Mouse (Mus musculus): ENCODE results near the gene Slc38a4. TPM values are rescaled to one million over a fixed set of nuclear protein-coding genes. Genes with fewer than 3 reads are reported as not detected.

The Slc38a4 gene
- total and polyA plus RNA-seq, 3 experiments, result under 0.01 TPM; not detected in 2

GRCm38 (mm10) chr15:97004525-97004867 is 51.3 kb downstream of the Slc38a4 start:
- Histone ChIP-seq H3K36me3 (replicated peaks) (no peaks in the 10 kb centered on the region), H3K4me1 (ENCODE audit: insufficient read depth, low read depth, low read length) (no peaks in the 10 kb centered on the region), H3K27me3 (ENCODE audit: insufficient read depth, low read length) (no peaks in the 10 kb centered on the region), H3K4me3 (ENCODE audit: low read depth, low read length) (no peak overlapping the region), H3K9me3 (replicated peaks) (peaks cover 62% of the 10 kb centered on the region)
- DNase-seq (ENCODE audit: low spot score) (no peak), ATAC-seq (ENCODE audit: extremely low read depth, insufficient number of reproducible peaks, low FRiP score, poor library complexity, severe bottlenecking) (no peak)
- TF ChIP-seq GATA2 (IDR thresholded peaks at IDR 0.05; ENCODE audit: borderline replicate concordance, low read depth, low read length) (no peak), CTCF (IDR thresholded peaks at IDR 0.05; ENCODE audit: low read depth, low read length) (no peak)

DNA sequence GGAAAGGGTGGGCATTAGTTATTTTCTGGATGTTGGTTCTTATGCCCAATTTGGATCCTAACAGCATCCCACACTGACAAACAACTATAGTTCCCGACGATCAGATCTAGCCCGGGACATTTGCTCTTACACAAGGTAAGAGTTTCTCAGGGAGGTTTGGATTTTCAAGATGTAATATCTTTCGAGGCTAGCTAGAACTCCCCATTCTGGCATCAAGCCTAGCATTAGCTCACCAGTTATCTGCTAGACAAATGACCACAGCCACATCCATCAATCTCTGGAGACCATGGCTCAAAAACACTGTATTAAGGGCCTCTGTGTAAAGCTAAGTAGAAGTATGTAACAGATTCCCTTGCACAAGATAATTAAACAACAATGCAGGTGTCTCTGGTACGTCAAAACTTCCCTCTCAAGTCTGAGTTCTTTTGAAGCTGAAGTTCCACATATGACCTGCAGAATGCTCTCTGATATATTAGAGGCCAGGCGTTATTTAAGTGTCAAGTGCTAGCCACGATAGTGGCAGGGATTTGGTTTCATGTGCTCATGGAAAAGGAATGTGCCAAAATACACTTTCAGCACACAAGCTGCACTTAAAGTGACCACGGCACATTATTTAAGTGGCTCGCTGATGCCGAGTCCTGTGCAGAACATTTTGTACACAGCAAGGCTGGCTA is 51.8 kb downstream of the Slc38a4 start:
- no peaks in the 10 kb centered on the region for H3K4me1 ChIP-seq (ENCODE audit: insufficient read depth, low read depth, low read length)
- no peaks in the 10 kb centered on the region for H3K27me3 ChIP-seq (ENCODE audit: insufficient read depth, low read length)
- ATAC-seq (ENCODE audit: extremely low read depth, insufficient number of reproducible peaks, low FRiP score, poor library complexity, severe bottlenecking) (no peak), DNase-seq (ENCODE audit: low spot score) (no peak)
- TF ChIP-seq CTCF (IDR thresholded peaks at IDR 0.05; ENCODE audit: low read depth, low read length) (no peak), GATA1 (IDR thresholded peaks at IDR 0.05; ENCODE audit: borderline replicate concordance, low read length) (no peak), GATA2 (IDR thresholded peaks at IDR 0.05; ENCODE audit: borderline replicate concordance, low read depth, low read length) (no peak), POLR2AphosphoS5 (IDR thresholded peaks at IDR 0.05; ENCODE audit: insufficient replicate concordance, low read depth, low read length) (no peak), TAL1 (conservative IDR thresholded peaks at IDR 0.05; ENCODE audit: low read depth, low read length) (no peak)
- no peaks in the 10 kb centered on the region for H3K36me3 ChIP-seq (replicated peaks)
- peaks cover 62% of the 10 kb centered on the region for H3K9me3 ChIP-seq (replicated peaks)
- no peak overlapping the region for H3K4me3 ChIP-seq (ENCODE audit: low read depth, low read length)

GRCm38 (mm10) chr15:97003186-97003585 is 52.6 kb downstream of the Slc38a4 start:
- DNase-seq (ENCODE audit: low spot score) (no peak), ATAC-seq (ENCODE audit: extremely low read depth, insufficient number of reproducible peaks, low FRiP score, poor library complexity, severe bottlenecking) (no peak)
- H3K36me3 ChIP-seq (replicated peaks), result no peaks in the 10 kb centered on the region
- H3K4me1 ChIP-seq (ENCODE audit: insufficient read depth, low read depth, low read length), result no peaks in the 10 kb centered on the region
- no peaks in the 10 kb centered on the region for H3K27me3 ChIP-seq (ENCODE audit: insufficient read depth, low read length)
- TF ChIP-seq POLR2AphosphoS5 (IDR thresholded peaks at IDR 0.05; ENCODE audit: insufficient replicate concordance, low read depth, low read length), result no peak
- TF ChIP-seq TAL1 (conservative IDR thresholded peaks at IDR 0.05; ENCODE audit: low read depth, low read length), result no peak
- no peak for TF ChIP-seq CTCF (IDR thresholded peaks at IDR 0.05; ENCODE audit: low read depth, low read length)
- no peak for TF ChIP-seq GATA2 (IDR thresholded peaks at IDR 0.05; ENCODE audit: borderline replicate concordance, low read depth, low read length)
- no peak for TF ChIP-seq GATA1 (IDR thresholded peaks at IDR 0.05; ENCODE audit: borderline replicate concordance, low read length)
- H3K4me3 ChIP-seq (ENCODE audit: low read depth, low read length), result no peak overlapping the region
- peaks cover 57% of the 10 kb centered on the region for H3K9me3 ChIP-seq (replicated peaks)

DNA sequence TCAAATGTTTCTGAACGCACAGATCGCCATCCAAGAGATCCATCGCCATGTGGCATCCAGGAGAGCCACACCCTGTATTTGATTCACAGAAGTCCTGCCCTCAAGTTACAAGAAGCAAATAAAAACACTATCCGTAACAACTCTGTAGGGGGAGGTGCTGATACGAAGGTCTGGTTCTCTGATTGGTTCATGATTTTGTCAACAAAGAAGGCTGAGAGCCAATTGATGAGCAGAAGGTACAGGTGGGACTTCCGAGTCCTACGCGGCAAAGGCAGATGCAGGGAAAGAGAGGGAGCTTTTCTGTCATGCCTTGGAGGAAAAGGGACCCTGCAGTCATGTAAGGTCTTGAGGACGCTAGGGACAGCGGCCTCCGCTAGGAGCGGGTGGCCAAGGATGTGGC is 53.0 kb downstream of the Slc38a4 start:
- ATAC-seq (ENCODE audit: extremely low read depth, insufficient number of reproducible peaks, low FRiP score, poor library complexity, severe bottlenecking), result no peak
- no peaks in the 10 kb centered on the region for H3K4me1 ChIP-seq (ENCODE audit: insufficient read depth, low read depth, low read length)
- H3K9me3 ChIP-seq (replicated peaks), result peaks cover 53% of the 10 kb centered on the region
- no peak for DNase-seq (ENCODE audit: low spot score)
- no peak overlapping the region for H3K4me3 ChIP-seq (ENCODE audit: low read depth, low read length)
- TF ChIP-seq POLR2AphosphoS5 (IDR thresholded peaks at IDR 0.05; ENCODE audit: insufficient replicate concordance, low read depth, low read length) (no peak), CTCF (IDR thresholded peaks at IDR 0.05; ENCODE audit: low read depth, low read length) (no peak), GATA2 (IDR thresholded peaks at IDR 0.05; ENCODE audit: borderline replicate concordance, low read depth, low read length) (no peak), TAL1 (conservative IDR thresholded peaks at IDR 0.05; ENCODE audit: low read depth, low read length) (no peak), GATA1 (IDR thresholded peaks at IDR 0.05; ENCODE audit: borderline replicate concordance, low read length) (no peak)
- H3K27me3 ChIP-seq (ENCODE audit: insufficient read depth, low read length), result no peaks in the 10 kb centered on the region
- H3K36me3 ChIP-seq (replicated peaks), result no peaks in the 10 kb centered on the region

DNA sequence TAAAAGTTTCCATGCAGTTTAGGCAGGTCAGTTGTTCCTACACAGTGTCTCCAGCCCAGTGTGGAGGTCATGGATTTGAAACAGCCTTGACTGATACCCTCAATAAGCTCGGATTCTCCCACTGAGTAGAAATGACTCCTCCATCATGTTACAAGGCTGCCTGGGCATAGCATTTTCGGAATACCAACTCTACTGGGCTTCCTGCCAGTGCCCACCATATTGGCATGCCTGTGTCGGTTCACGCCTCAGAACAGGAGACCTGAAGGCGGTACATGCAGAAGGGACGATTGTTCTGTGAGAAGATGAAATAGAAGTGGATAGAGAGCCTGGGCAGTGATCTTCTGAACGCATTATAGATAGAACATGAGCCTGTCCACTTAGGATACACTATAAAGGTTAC is 53.9 kb downstream of the Slc38a4 start:
- Histone ChIP-seq H3K27me3 (ENCODE audit: insufficient read depth, low read length) (no peaks in the 10 kb centered on the region), H3K4me3 (ENCODE audit: low read depth, low read length) (no peak overlapping the region), H3K9me3 (replicated peaks) (peaks cover 60% of the 10 kb centered on the region), H3K4me1 (ENCODE audit: insufficient read depth, low read depth, low read length) (no peaks in the 10 kb centered on the region), H3K36me3 (replicated peaks) (no peaks in the 10 kb centered on the region)
- DNase-seq (ENCODE audit: low spot score), result no peak
- ATAC-seq (ENCODE audit: extremely low read depth, insufficient number of reproducible peaks, low FRiP score, poor library complexity, severe bottlenecking), result no peak
- no peak for TF ChIP-seq GATA2 (IDR thresholded peaks at IDR 0.05; ENCODE audit: borderline replicate concordance, low read depth, low read length)
- no peak for TF ChIP-seq TAL1 (conservative IDR thresholded peaks at IDR 0.05; ENCODE audit: low read depth, low read length)
- TF ChIP-seq POLR2AphosphoS5 (IDR thresholded peaks at IDR 0.05; ENCODE audit: insufficient replicate concordance, low read depth, low read length), result no peak
- no peak for TF ChIP-seq CTCF (IDR thresholded peaks at IDR 0.05; ENCODE audit: low read depth, low read length)

- H3K4me1 ChIP-seq (ENCODE audit: insufficient read depth, low read depth, low read length), result no peaks in the 10 kb centered on the region
- TF ChIP-seq TAL1 (conservative IDR thresholded peaks at IDR 0.05; ENCODE audit: low read depth, low read length), result no peak
- TF ChIP-seq GATA1 (IDR thresholded peaks at IDR 0.05; ENCODE audit: borderline replicate concordance, low read length), result no peak
- no peak for TF ChIP-seq GATA2 (IDR thresholded peaks at IDR 0.05; ENCODE audit: borderline replicate concordance, low read depth, low read length)
- no peak for TF ChIP-seq POLR2AphosphoS5 (IDR thresholded peaks at IDR 0.05; ENCODE audit: insufficient replicate concordance, low read depth, low read length)
- TF ChIP-seq CTCF (IDR thresholded peaks at IDR 0.05; ENCODE audit: low read depth, low read length), result no peak
Observed at GRCm38 (mm10) chr15:97001416-97001815, 54.3 kb downstream of the Slc38a4 start.

More at GRCm38 (mm10) chr15:97001416-97001815, 54.3 kb downstream of the Slc38a4 start:
- Histone ChIP-seq H3K4me3 (ENCODE audit: low read depth, low read length) (no peak overlapping the region), H3K9me3 (replicated peaks) (peaks cover 63% of the 10 kb centered on the region), H3K27me3 (ENCODE audit: insufficient read depth, low read length) (no peaks in the 10 kb centered on the region), H3K36me3 (replicated peaks) (no peaks in the 10 kb centered on the region)
- DNase-seq (ENCODE audit: low spot score) (no peak), ATAC-seq (ENCODE audit: extremely low read depth, insufficient number of reproducible peaks, low FRiP score, poor library complexity, severe bottlenecking) (no peak)

Measured in G1E (cell line).